10 mouse cellular contexts compared by ENCODE assay signal in the genomic region with DNA sequence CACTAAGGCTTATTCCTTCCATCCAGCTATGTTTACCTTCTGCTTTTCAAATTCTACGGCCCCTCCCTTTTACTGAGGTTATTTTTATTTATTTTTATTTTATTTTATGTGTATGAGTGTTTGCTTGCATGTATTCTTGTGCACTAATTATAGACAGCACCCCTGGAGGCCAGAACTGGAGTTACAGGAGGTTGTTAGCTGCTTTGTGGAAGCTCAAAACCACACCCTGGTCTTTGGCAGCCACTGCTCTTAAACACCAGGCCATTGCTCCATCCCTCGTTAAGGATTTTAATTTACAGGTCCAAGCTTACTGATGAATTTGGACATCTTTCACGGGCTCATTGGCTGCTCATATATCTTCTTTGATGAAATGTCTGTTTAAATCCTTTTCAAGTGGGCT. TPM values are rescaled to one million over a fixed set of nuclear protein-coding genes. Genes with fewer than 3 reads are reported as not detected.
DNase-seq lines count a peak whose midpoint lies in the region; ATAC-seq lines count a peak whose summit lies in the region.
"Had no signal": no experiment of that assay in that cellular context is flagged by ENCODE, and none has a peak within 500 bp of the region (broad histone marks: within the 10 kb centered on the region; RNA-seq: fewer than 3 reads in every experiment).

No protein-coding gene starts in this region.

- 59% methylated on average over 3 of the region's 3 CpGs for WGBS in hindbrain, embryonic 11.5 days
- WGBS in hindbrain, embryonic 12.5 days = 63% methylated on average over 3 of the region's 3 CpGs
- 42% methylated on average over 3 of the region's 3 CpGs for WGBS in forebrain, embryonic 15.5 days

- H3K9ac ChIP-seq in hindbrain, embryonic 11.5 days (ENCODE audit: low read depth, low read length) = no peak overlapping the region
- no peak overlapping the region for H3K9ac ChIP-seq in hindbrain, embryonic 12.5 days
- H3K9ac ChIP-seq in forebrain, embryonic 15.5 days (replicated peaks) = no peak overlapping the region
- H3K9ac ChIP-seq: liver, embryonic 13.5 days had no signal

- H3K27ac ChIP-seq in hindbrain, embryonic 11.5 days (ENCODE audit: low read depth, low read length) = no peak overlapping the region
- no peak overlapping the region for H3K27ac ChIP-seq in hindbrain, embryonic 12.5 days
- H3K27ac ChIP-seq in forebrain, embryonic 15.5 days (replicated peaks) = no peak overlapping the region
- H3K27ac ChIP-seq: liver, embryonic 13.5 days had no signal

- no peak overlapping the region for H3K4me3 ChIP-seq in hindbrain, embryonic 11.5 days (ENCODE audit: low read depth, low read length)
- H3K4me3 ChIP-seq in hindbrain, embryonic 12.5 days = no peak overlapping the region
- no peak overlapping the region for H3K4me3 ChIP-seq in forebrain, embryonic 15.5 days
- H3K4me3 ChIP-seq: liver, embryonic 13.5 days had no signal

- H3K4me2 ChIP-seq in hindbrain, embryonic 11.5 days (replicated peaks; ENCODE audit: low read depth, low read length) = no peak overlapping the region
- H3K4me2 ChIP-seq in hindbrain, embryonic 12.5 days (replicated peaks) = no peak overlapping the region
- H3K4me2 ChIP-seq in forebrain, embryonic 15.5 days (replicated peaks) = no peak overlapping the region
- H3K4me2 ChIP-seq: liver, embryonic 13.5 days had no signal

- no peaks in the 10 kb centered on the region for H3K36me3 ChIP-seq in hindbrain, embryonic 11.5 days (ENCODE audit: control insufficient read depth, insufficient read depth, low read length)
- H3K36me3 ChIP-seq in hindbrain, embryonic 12.5 days = no peaks in the 10 kb centered on the region
- no peaks in the 10 kb centered on the region for H3K36me3 ChIP-seq in forebrain, embryonic 15.5 days
- H3K36me3 ChIP-seq: liver, embryonic 13.5 days had no signal

- ATAC-seq in hindbrain, embryonic 11.5 days (ENCODE audit: low FRiP score) = no peak
- no peak for ATAC-seq in hindbrain, embryonic 12.5 days (ENCODE audit: low FRiP score)
- ATAC-seq in erythroid progenitor cell, adult 5-6 weeks (replicated peaks; ENCODE audit: low FRiP score, poor library complexity, severe bottlenecking) = peak; percentile 95
- ATAC-seq in forebrain, embryonic 15.5 days (replicated peaks) = no peak

- H3K9me3 ChIP-seq in hindbrain, embryonic 11.5 days (ENCODE audit: control insufficient read depth, low read length) = no peaks in the 10 kb centered on the region
- H3K9me3 ChIP-seq in hindbrain, embryonic 12.5 days (replicated peaks) = no peaks in the 10 kb centered on the region
- no peaks in the 10 kb centered on the region for H3K9me3 ChIP-seq in forebrain, embryonic 15.5 days
- H3K9me3 ChIP-seq: liver, embryonic 13.5 days had no signal

- no peaks in the 10 kb centered on the region for H3K4me1 ChIP-seq in hindbrain, embryonic 11.5 days (replicated peaks; ENCODE audit: control insufficient read depth, insufficient read depth, low read length)
- H3K4me1 ChIP-seq in hindbrain, embryonic 12.5 days = no peaks in the 10 kb centered on the region
- H3K4me1 ChIP-seq in forebrain, embryonic 15.5 days = no peaks in the 10 kb centered on the region
- H3K4me1 ChIP-seq: liver, embryonic 13.5 days had no signal

- H3K27me3 ChIP-seq in hindbrain, embryonic 11.5 days (ENCODE audit: control insufficient read depth, insufficient read depth, low read length) = no peaks in the 10 kb centered on the region
- H3K27me3 ChIP-seq in hindbrain, embryonic 12.5 days = no peaks in the 10 kb centered on the region
- no peaks in the 10 kb centered on the region for H3K27me3 ChIP-seq in forebrain, embryonic 15.5 days

- peak; percentile 31 for DNase-seq in hindbrain, embryonic 11.5 days (ENCODE audit: low spot score)
- DNase-seq in 3T3-L1 (ENCODE audit: low read depth, low spot score) (peak; percentile 54), ES-CJ7 (ENCODE audit: low read depth, low spot score) (peak; percentile 32)
- DNase-seq in layer of hippocampus, adult 8-10 months (ENCODE audit: low spot score in 2 of 2) = no peak
- no peak for DNase-seq in adrenal gland, postnatal 4 days (ENCODE audit: low spot score in 2 of 2)
- DNase-seq: cerebellum, adult 8-10 months; liver, embryonic 13.5 days had no signal

RNA-seq across cellular contexts. Expression of gene Mocs1, which starts 14.6 kb away (rescaled TPM):
- polyA plus RNA-seq in hindbrain, embryonic 11.5 days (2014; fragmentation: Nextera tagmentation; extraction: Ambion mirVana) = 5.6 and 6.4 TPM in 2 replicates
- polyA plus RNA-seq in hindbrain, embryonic 12.5 days (2016; fragmentation: Nextera tagmentation; extraction: Ambion mirVana) = 5.0 and 5.5 TPM in 2 replicates
- total RNA-seq in erythroid progenitor cell, adult 5-6 weeks (2015; ENCODE audit: low replicate concordance) = 131 and 136 TPM in 2 replicates
- 39.0 and 42.9 TPM in 2 replicates for total RNA-seq in erythroid progenitor cell, adult 5-6 weeks (2017; ENCODE audit: low replicate concordance)
- total RNA-seq in layer of hippocampus, adult 8-10 months (2022) = 10 to 100 TPM; 14.6 to 19.1 (median 17.0) TPM
- 10 to 100 TPM; 49.9 to 58.4 TPM for total RNA-seq in adrenal gland, postnatal 4 days (2021)
- 3.0 and 4.1 TPM in 2 replicates for polyA plus RNA-seq in forebrain, embryonic 15.5 days (2015; fragmentation: Nextera tagmentation; extraction: Ambion mirVana)

Comparison
In these comparisons a context has a peak if more than half of its experiments do, and no peak if none do; other contexts are left out.
1. DNase-seq: peak in hindbrain, embryonic 11.5 days (single experiment), 3T3-L1 (single experiment) and ES-CJ7 (single experiment); none in layer of hippocampus, adult 8-10 months (0 of 2) and adrenal gland, postnatal 4 days (0 of 2).